Mouse (Mus musculus) heart, postnatal 0 days (tissue): ENCODE results near the gene Kin.

ENCODE experiments used
- CTCF ChIP-seq: IDR thresholded peaks from 2 replicates; pipeline ENCODE4 v1.5.1; 2016; ENCODE audit warnings: antibody characterized with exemption, control low read depth, low read depth
- EP300 ChIP-seq: IDR thresholded peaks from 2 replicates; pipeline ENCODE4 v1.6.1; 2016; ENCODE audit warnings: antibody characterized with exemption, low read depth

DNA sequence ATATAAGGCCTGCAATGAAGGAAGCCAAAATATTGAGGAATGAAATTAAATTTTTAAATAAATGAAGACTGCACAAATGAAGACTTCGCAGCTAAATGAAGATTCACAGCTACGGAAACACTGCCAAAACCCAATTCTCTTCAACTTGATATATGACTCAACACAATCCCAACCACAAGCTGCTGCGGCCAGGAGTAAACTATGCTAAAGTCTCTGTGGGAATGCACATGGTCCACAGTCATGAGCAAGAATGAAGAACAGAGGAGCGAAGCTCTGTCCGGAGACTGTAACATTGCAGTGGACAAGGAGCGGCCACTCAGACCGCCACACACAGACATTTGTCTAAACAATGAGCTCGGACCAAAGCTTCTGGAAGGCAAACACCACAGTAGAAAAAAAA is 3.7 kb upstream of the Kin start:
- TF ChIP-seq CTCF: no peak
- TF ChIP-seq EP300: no peak
